Mouse (Mus musculus) heart, postnatal 0 days (tissue): ENCODE measurements around the gene P4ha2. TPM values are rescaled to one million over a fixed set of nuclear protein-coding genes. Genes with fewer than 3 reads are reported as not detected.

Experiments
- ATAC-seq: fragments of 200-750 bp; cut with Nextera tagmentation; 2 replicates; pipeline ENCODE4 v1.8.0; 2017; ENCODE audit warnings: low read depth, moderate number of reproducible peaks, moderate library complexity; ENCODE audit not compliant: insufficient read depth
- DNase-seq: peaks from one replicate; pipeline ENCODE4 v3.0.0-alpha.2; 2016; ENCODE audit warnings: low spot score
- H3K27ac ChIP-seq: fragments of 300-500 bp; sonication (generic); 2 replicates; pipeline ENCODE4 v1.5.1; 2014; ENCODE audit warnings: low read depth, mild to moderate bottlenecking
- H3K27me3 ChIP-seq: fragments of 300-500 bp; sonication (generic); 2 replicates; pipeline ENCODE4 v1.6.1; 2014; ENCODE audit warnings: low read length, mixed read lengths; ENCODE audit not compliant: control insufficient read depth, insufficient read depth
- H3K36me3 ChIP-seq: fragments of 300-500 bp; sonication (generic); replicated peaks from 2 replicates; pipeline ENCODE4 v1.6.1; 2014; ENCODE audit warnings: low read length, mixed read lengths; ENCODE audit not compliant: control insufficient read depth, insufficient read depth
- H3K4me1 ChIP-seq: fragments of 300-500 bp; sonication (generic); 2 replicates; pipeline ENCODE4 v1.6.1; 2014; ENCODE audit warnings: antibody characterized with exemption; ENCODE audit not compliant: control insufficient read depth, insufficient read depth
- H3K4me2 ChIP-seq: fragments of 300-500 bp; sonication (generic); 2 replicates; pipeline ENCODE4 v1.6.1; 2014; ENCODE audit warnings: low read depth, mild to moderate bottlenecking, low read length, moderate library complexity
- H3K4me3 ChIP-seq: fragments of 300-500 bp; sonication (generic); 2 replicates; pipeline ENCODE4 v1.5.1; 2014; ENCODE audit warnings: low read depth, low read length
- H3K9ac ChIP-seq: fragments of 300-500 bp; sonication (generic); replicated peaks from 2 replicates; pipeline ENCODE4 v1.6.1; 2014; ENCODE audit warnings: low read depth, low read length, mixed read lengths
- H3K9me3 ChIP-seq: fragments of 300-500 bp; sonication (generic); replicated peaks from 2 replicates; pipeline ENCODE4 v1.6.1; 2016; ENCODE audit warnings: low read length; ENCODE audit not compliant: control insufficient read depth
- CTCF ChIP-seq: IDR thresholded peaks from 2 replicates; pipeline ENCODE4 v1.5.1; 2016; ENCODE audit warnings: antibody characterized with exemption, control low read depth, low read depth
- EP300 ChIP-seq: IDR thresholded peaks from 2 replicates; pipeline ENCODE4 v1.6.1; 2016; ENCODE audit warnings: antibody characterized with exemption, low read depth
- WGBS: fragments of 180-500 bp; shearing (Covaris S2); extraction: QIAGEN DNeasy Blood & Tissue Kit; methylation state at CpG from one replicate; pipeline ENCODE4 v1.1.7; 2014; 5-methylcytosine and 5-hydroxymethylcytosine counted together
- polyA plus RNA-seq: library from polyadenylated mRNA; unstranded; fragments of >200 nt; fragmentation: Nextera tagmentation; extraction: Ambion mirVana; gene quantifications from 2 replicates; pipeline ENCODE4 v1.2.1, GENCODE M21; 2015
- total RNA-seq: library from RNA; depleted of rRNA; stranded (reverse); fragments of >200 nt; gene quantifications from 2 replicates; pipeline ENCODE4 v1.2.3, GENCODE M21; 2014; ENCODE audit warnings: low replicate concordance

The P4ha2 gene
- total and polyA plus RNA-seq, 2 experiments from 2014 or later = 19.8 to 49.0 TPM

GRCm38 (mm10) chr11:54090091-54090879 lies 9.6 kb upstream of the P4ha2 start:
- DNase-seq = no peak
- no peak overlapping the region for H3K9ac ChIP-seq
- ATAC-seq = no peak
- no peak overlapping the region for H3K4me3 ChIP-seq
- H3K27me3 ChIP-seq = no peaks in the 10 kb centered on the region
- no peaks in the 10 kb centered on the region for H3K36me3 ChIP-seq
- WGBS = 78% methylated on average over 1 of the region's 1 CpGs
- no peak overlapping the region for H3K27ac ChIP-seq
- no peak overlapping the region for H3K4me2 ChIP-seq
- no peaks in the 10 kb centered on the region for H3K9me3 ChIP-seq
- peaks cover 5% of the 10 kb centered on the region; the same call in 1 of the 2 replicates for H3K4me1 ChIP-seq
- TF ChIP-seq CTCF (no peak), EP300 (no peak)

DNA sequence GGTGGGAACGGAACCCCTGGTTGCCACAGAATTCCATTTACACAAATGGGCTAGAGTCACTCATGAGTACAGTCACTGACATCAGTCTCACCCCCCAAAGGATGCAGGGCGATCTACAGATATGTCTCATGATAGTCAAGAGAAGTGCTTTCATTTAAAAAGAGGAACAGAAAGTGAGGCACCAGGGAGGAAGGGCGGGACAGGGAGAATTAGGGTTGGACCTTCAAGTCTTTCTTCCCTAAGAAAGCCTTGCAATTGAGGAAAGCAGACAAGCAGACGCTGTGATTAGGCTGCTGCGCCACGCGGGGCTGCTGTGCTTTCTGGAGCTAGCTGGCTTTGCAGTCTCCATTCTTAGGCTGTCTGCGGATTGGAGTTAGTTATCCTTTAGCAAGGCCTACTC lies 8.2 kb upstream of the P4ha2 start:
- 63% methylated on average over 8 of the region's 8 CpGs for WGBS
- no peak for TF ChIP-seq CTCF
- no peak for ATAC-seq
- H3K4me1 ChIP-seq = peaks cover 5% of the 10 kb centered on the region; the same call in 1 of the 2 replicates
- no peak overlapping the region for H3K4me2 ChIP-seq
- no peaks in the 10 kb centered on the region for H3K36me3 ChIP-seq
- H3K4me3 ChIP-seq = no peak overlapping the region
- no peak overlapping the region for H3K9ac ChIP-seq
- H3K27ac ChIP-seq = no peak overlapping the region
- DNase-seq = no peak
- no peaks in the 10 kb centered on the region for H3K27me3 ChIP-seq
- no peaks in the 10 kb centered on the region for H3K9me3 ChIP-seq

DNA sequence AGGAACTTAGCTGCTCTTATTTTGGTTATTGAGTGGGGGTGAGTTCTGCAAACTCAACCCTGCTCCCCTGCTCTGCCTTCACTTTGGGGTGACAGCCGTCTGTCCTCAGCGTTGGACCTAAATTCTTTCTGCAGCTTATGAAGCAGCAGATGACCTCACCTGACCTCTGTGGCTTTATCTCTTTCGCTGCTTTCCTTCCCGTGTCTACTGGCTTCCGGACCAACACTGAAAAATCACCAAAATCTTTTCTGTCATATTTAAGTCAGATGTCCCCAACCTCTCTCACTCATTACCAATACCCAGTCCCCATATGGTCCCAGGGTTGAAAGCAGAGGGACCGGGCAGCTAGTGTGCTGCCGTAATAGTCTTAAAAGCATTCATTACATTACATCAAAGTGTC lies 7.7 kb upstream of the P4ha2 start:
- WGBS = 48% methylated on average over 7 of the region's 7 CpGs
- no peaks in the 10 kb centered on the region for H3K36me3 ChIP-seq
- H3K27me3 ChIP-seq = no peaks in the 10 kb centered on the region
- no peak for DNase-seq
- H3K4me1 ChIP-seq = peaks cover 5% of the 10 kb centered on the region; the same call in 1 of the 2 replicates
- no peak overlapping the region for H3K4me2 ChIP-seq
- H3K9me3 ChIP-seq = no peaks in the 10 kb centered on the region
- ATAC-seq = no peak
- TF ChIP-seq EP300 (no peak), CTCF (no peak)
- no peak overlapping the region for H3K4me3 ChIP-seq
- H3K27ac ChIP-seq = no peak overlapping the region
- no peak overlapping the region for H3K9ac ChIP-seq

GRCm38 (mm10) chr11:54093000-54093399 lies 6.9 kb upstream of the P4ha2 start:
- peak; percentile 55; the same call in 1 of the 2 replicates for ATAC-seq
- Histone ChIP-seq H3K9me3 (no peaks in the 10 kb centered on the region), H3K4me2 (no peak overlapping the region), H3K27ac (no peak overlapping the region), H3K4me1 (peaks cover 5% of the 10 kb centered on the region; the same call in 1 of the 2 replicates), H3K4me3 (no peak overlapping the region), H3K9ac (no peak overlapping the region), H3K36me3 (no peaks in the 10 kb centered on the region), H3K27me3 (no peaks in the 10 kb centered on the region)
- TF ChIP-seq EP300 (no peak), CTCF (peak; percentile 84)
- 5% methylated on average over 3 of the region's 3 CpGs for WGBS
- DNase-seq = peak; percentile 77

GRCm38 (mm10) chr11:54100692-54101591 lies 1.0 kb downstream of the P4ha2 start:
- DNase-seq (peak; percentile 79), ATAC-seq (peak; percentile 83)
- H3K36me3 ChIP-seq = no peaks in the 10 kb centered on the region
- H3K4me1 ChIP-seq = peaks cover 23% of the 10 kb centered on the region
- no peaks in the 10 kb centered on the region for H3K9me3 ChIP-seq
- peak overlapping the region; percentile 61 for H3K9ac ChIP-seq
- peak overlapping the region; percentile 79 for H3K4me3 ChIP-seq
- WGBS = 2% methylated on average over 74 of the region's 83 CpGs
- TF ChIP-seq EP300 (no peak), CTCF (no peak)
- H3K27ac ChIP-seq = no peak overlapping the region
- no peaks in the 10 kb centered on the region for H3K27me3 ChIP-seq
- peak overlapping the region; percentile 91 for H3K4me2 ChIP-seq
